Mouse (Mus musculus): ENCODE data around the gene Dennd2a.

GRCm38 (mm10) chr6:39562166-39563015, 4.7 kb upstream of the Dennd2a start:
- TF ChIP-seq CTCF (IDR thresholded peaks at IDR 0.05; ENCODE audit: low read depth) = peak; percentile 95
- TF ChIP-seq EP300 (optimal IDR thresholded peaks at IDR 0.05) = no peak
